Mouse (Mus musculus): ENCODE data around the gene Pacsin2.

- TF ChIP-seq CTCF (IDR thresholded peaks at IDR 0.05; ENCODE audit: low read depth, low read length) (no peak), TAL1 (conservative IDR thresholded peaks at IDR 0.05; ENCODE audit: low read depth, low read length) (no peak)
These were observed 61.4 kb downstream of the Pacsin2 start for GRCm38 (mm10) chr15:83403016-83403415.

Measured in G1E (cell line).